ENCODE assay signal across 8 mouse cellular contexts in the genomic region with DNA sequence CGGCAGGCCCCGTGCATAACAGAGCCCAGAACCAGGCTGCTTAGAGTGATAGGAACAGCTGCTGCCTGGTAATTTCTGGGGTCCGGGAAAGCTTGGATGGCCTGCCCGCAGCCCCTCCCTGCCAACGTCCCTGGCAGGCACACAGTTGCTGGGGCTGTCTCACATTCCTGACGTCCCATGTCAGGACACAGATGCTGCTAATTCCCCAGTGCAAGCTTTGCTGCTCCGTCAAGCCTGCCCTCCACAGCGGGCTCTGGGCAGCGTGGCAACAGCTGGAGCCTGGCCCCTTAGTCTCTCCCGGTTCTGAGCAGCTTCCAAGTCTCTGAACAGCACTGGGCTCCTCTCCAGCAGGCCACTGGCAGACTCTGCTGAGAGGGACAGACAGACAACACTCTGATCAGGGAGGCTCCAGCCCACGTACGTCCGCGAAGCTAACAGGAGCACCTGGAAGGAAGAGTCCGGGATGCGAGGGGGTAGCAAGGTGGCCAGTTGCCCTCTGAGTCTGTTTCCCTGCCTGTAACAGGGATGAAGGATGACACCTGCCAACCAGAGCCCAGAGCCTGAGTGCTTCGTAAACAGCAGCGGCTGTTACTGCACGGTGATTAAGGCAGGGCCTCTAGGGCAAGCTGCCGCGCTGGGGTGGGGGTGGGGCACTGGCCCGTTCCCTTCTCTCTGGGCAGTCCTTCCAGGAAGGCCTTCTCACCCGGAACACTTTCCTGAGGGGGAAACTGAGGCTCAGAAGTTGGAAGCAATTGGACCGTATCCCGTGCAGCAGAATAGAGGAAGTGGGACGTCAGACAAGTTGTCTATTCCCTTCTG. TPM values are rescaled to one million over a fixed set of nuclear protein-coding genes. Genes with fewer than 3 reads are reported as not detected.
DNase-seq lines count a peak whose midpoint lies in the region; ATAC-seq and TF ChIP-seq lines count a peak whose summit lies in the region.

No protein-coding gene starts in this region.

- H3K36me3 ChIP-seq in ES-E14 (ENCODE audit: control insufficient read depth, insufficient read depth, low read length, poor library complexity, severe bottlenecking), result no peaks in the 10 kb centered on the region
- H3K36me3 ChIP-seq in hindbrain, postnatal 0 days (ENCODE audit: insufficient read depth, low read length), result no peaks in the 10 kb centered on the region
- no peaks in the 10 kb centered on the region for H3K36me3 ChIP-seq in limb, embryonic 12.5 days
- no peaks in the 10 kb centered on the region for H3K36me3 ChIP-seq in midbrain, embryonic 10.5 days
- no peaks in the 10 kb centered on the region for H3K36me3 ChIP-seq in stomach, postnatal 0 days (ENCODE audit: control insufficient read depth, insufficient read depth, low read length)

- no peak for TF ChIP-seq EP300 in stomach, postnatal 0 days (optimal IDR thresholded peaks at IDR 0.05)

- no peaks in the 10 kb centered on the region for H3K9me3 ChIP-seq in ES-E14 (ENCODE audit: control insufficient read depth, insufficient read depth, low read depth, low read length)
- H3K9me3 ChIP-seq in hindbrain, postnatal 0 days (ENCODE audit: low read length), result no peaks in the 10 kb centered on the region
- H3K9me3 ChIP-seq in limb, embryonic 12.5 days, result no peaks in the 10 kb centered on the region
- no peaks in the 10 kb centered on the region for H3K9me3 ChIP-seq in midbrain, embryonic 10.5 days (replicated peaks)
- H3K9me3 ChIP-seq in stomach, postnatal 0 days (ENCODE audit: control insufficient read depth, low read length), result no peaks in the 10 kb centered on the region

- peak overlapping the region; percentile 34 for H3K4me2 ChIP-seq in hindbrain, postnatal 0 days (ENCODE audit: low read depth, low read length)
- peak overlapping the region; percentile 50 for H3K4me2 ChIP-seq in limb, embryonic 12.5 days
- H3K4me2 ChIP-seq in stomach, postnatal 0 days (replicated peaks; ENCODE audit: low read depth), result peak overlapping the region; percentile 49

- ATAC-seq in hindbrain, postnatal 0 days, result peak; percentile 87
- peak; percentile 18; the same call in 1 of the 2 replicates for ATAC-seq in limb, embryonic 12.5 days (ENCODE audit: insufficient number of reproducible peaks, insufficient read depth, low FRiP score, low TSS enrichment, low read depth)
- peak; percentile 53 for ATAC-seq in stomach, postnatal 0 days (ENCODE audit: low FRiP score, low TSS enrichment)

- no peaks in the 10 kb centered on the region for H3K27me3 ChIP-seq in hindbrain, postnatal 0 days (ENCODE audit: insufficient read depth, low read length)
- no peaks in the 10 kb centered on the region; the same call in 1 of the 2 replicates for H3K27me3 ChIP-seq in limb, embryonic 12.5 days
- peaks cover 9% of the 10 kb centered on the region for H3K27me3 ChIP-seq in midbrain, embryonic 10.5 days (ENCODE audit: low read depth, poor library complexity, severe bottlenecking)
- no peaks in the 10 kb centered on the region for H3K27me3 ChIP-seq in stomach, postnatal 0 days (ENCODE audit: control insufficient read depth, insufficient read depth, low read length)

- TF ChIP-seq CTCF in brain, embryonic 14.5 days (IDR thresholded peaks at IDR 0.05; ENCODE audit: borderline replicate concordance, extremely low read depth, insufficient read depth, insufficient read length), result no peak
- TF ChIP-seq CTCF in hindbrain, postnatal 0 days (IDR thresholded peaks at IDR 0.05; ENCODE audit: low read depth), result no peak
- TF ChIP-seq CTCF in stomach, postnatal 0 days (IDR thresholded peaks at IDR 0.05; ENCODE audit: low read depth), result no peak

- H3K4me3 ChIP-seq in ES-E14 (ENCODE audit: insufficient read depth in 1 of 2, low read depth in 1 of 2, low read length in 2 of 2, poor library complexity in 1 of 2, severe bottlenecking in 1 of 2), result peak overlapping the region; percentile 15 to 37; a peak in 2 of 4 replicates
- no peak overlapping the region for H3K4me3 ChIP-seq in hindbrain, postnatal 0 days (ENCODE audit: low read length)
- 0 out of 2 replicates have a peak overlapping the region, but pooled peaks have one; percentile 15 for H3K4me3 ChIP-seq in limb, embryonic 12.5 days (replicated peaks)
- peak overlapping the region; percentile 35 for H3K4me3 ChIP-seq in midbrain, embryonic 10.5 days
- no peak overlapping the region for H3K4me3 ChIP-seq in stomach, postnatal 0 days (ENCODE audit: low read depth, low read length)

- DNase-seq in ES-E14 (ENCODE audit: low read depth, low spot score), result no peak
- DNase-seq in brain, embryonic 14.5 days (ENCODE audit: low read depth), result peak; percentile 91
- DNase-seq in gastrocnemius, postnatal 10 days, result peak; percentile 72
- peak; percentile 84 for DNase-seq in hindbrain, postnatal 0 days (ENCODE audit: low spot score)
- DNase-seq in midbrain, embryonic 10.5 days (ENCODE audit: low spot score), result peak; percentile 46
- DNase-seq in stomach, postnatal 0 days (ENCODE audit: low spot score), result peak; percentile 57
- no peak for DNase-seq in spleen, postnatal 36 days (ENCODE audit: low spot score in 2 of 2)

- WGBS in hindbrain, postnatal 0 days, result 11% methylated on average over 26 of the region's 26 CpGs
- 13% methylated on average over 26 of the region's 26 CpGs for WGBS in limb, embryonic 12.5 days
- WGBS in midbrain, embryonic 10.5 days, result 22% methylated on average over 26 of the region's 26 CpGs
- WGBS in stomach, postnatal 0 days, result 13% methylated on average over 26 of the region's 26 CpGs

- in situ Hi-C loops in ES-E14 (cut with MboI; ENCODE audit: low sequenced_read_pairs in 2 of 2, unreplicated experiment in 2 of 2), result no loop called here

- no peak overlapping the region for H3K27ac ChIP-seq in ES-E14 (ENCODE audit: insufficient read depth, low read depth, low read length, poor library complexity, severe bottlenecking)
- peak overlapping the region; percentile 41; the same call in 1 of the 2 replicates for H3K27ac ChIP-seq in hindbrain, postnatal 0 days
- H3K27ac ChIP-seq in limb, embryonic 12.5 days, result peak overlapping the region; percentile 64; the same call in 1 of the 2 replicates
- H3K27ac ChIP-seq in midbrain, embryonic 10.5 days (replicated peaks), result peak overlapping the region; percentile 83
- H3K27ac ChIP-seq in stomach, postnatal 0 days (replicated peaks), result peak overlapping the region; percentile 76

- TF ChIP-seq POLR2A in brain, embryonic 14.5 days (IDR thresholded peaks at IDR 0.05; ENCODE audit: borderline replicate concordance, extremely low read depth, insufficient read depth, insufficient read length, poor library complexity, severe bottlenecking), result no peak

- H3K9ac ChIP-seq in ES-E14 (ENCODE audit: insufficient read depth, low read depth, low read length, poor library complexity, severe bottlenecking), result no peak overlapping the region
- H3K9ac ChIP-seq in hindbrain, postnatal 0 days (replicated peaks; ENCODE audit: low read length), result 0 out of 2 replicates have a peak overlapping the region, but pooled peaks have one; percentile 13
- H3K9ac ChIP-seq in limb, embryonic 12.5 days (replicated peaks), result peak overlapping the region; percentile 34; the same call in 1 of the 2 replicates
- H3K9ac ChIP-seq in stomach, postnatal 0 days (ENCODE audit: low read length), result peak overlapping the region; percentile 43

- H3K4me1 ChIP-seq in ES-E14 (ENCODE audit: control insufficient read depth in 2 of 2, insufficient read depth in 2 of 2, low read length in 2 of 2, poor library complexity in 1 of 2), result peaks cover 2 to 11% of the 10 kb centered on the region in 2 experiments; a peak in 2 of 4 replicates
- H3K4me1 ChIP-seq in hindbrain, postnatal 0 days (ENCODE audit: insufficient read depth, low read length), result peaks cover 13% of the 10 kb centered on the region; the same call in 1 of the 2 replicates
- peaks cover 21% of the 10 kb centered on the region for H3K4me1 ChIP-seq in limb, embryonic 12.5 days (replicated peaks)
- peaks cover 37% of the 10 kb centered on the region for H3K4me1 ChIP-seq in midbrain, embryonic 10.5 days
- H3K4me1 ChIP-seq in stomach, postnatal 0 days (replicated peaks; ENCODE audit: control insufficient read depth, insufficient read depth), result peaks cover 7% of the 10 kb centered on the region

TF ChIP-seq in ES-E14, 5 proteins besides CTCF, POLR2A, EP300 and RAD21:
- no peak for TF ChIP-seq MAFK (IDR thresholded peaks at IDR 0.05; ENCODE audit: insufficient read depth, low read depth, low read length)
- TF ChIP-seq ZNF384 (IDR thresholded peaks at IDR 0.05; ENCODE audit: low read depth, low read length), result no peak
- no peak for TF ChIP-seq ZC3H11A (IDR thresholded peaks at IDR 0.05; ENCODE audit: borderline replicate concordance, low read depth, low read length)

RNA-seq across cellular contexts. Expression of gene Fgfr4, which starts 19.3 kb away (rescaled TPM):
- total RNA-seq in ES-E14 (2012; rRNA removed), result 1.8 and 2.4 TPM in 2 replicates
- 1.6 and 2.0 TPM in 2 replicates for polyA plus RNA-seq in brain, embryonic 14.5 days (2012; rRNA removed)
- 10 to 100 TPM; 16.3 to 24.5 TPM for total RNA-seq in gastrocnemius, postnatal 10 days (2021)
- total RNA-seq in hindbrain, postnatal 0 days (2014; rRNA removed), result 0.84 and 2.5 TPM in 2 replicates
- polyA plus RNA-seq in hindbrain, postnatal 0 days (2015; fragmentation: Nextera tagmentation; extraction: Ambion mirVana), result 1.0 and 1.5 TPM in 2 replicates
- 6.1 and 7.4 TPM in 2 replicates for polyA plus RNA-seq in limb, embryonic 12.5 days (2016; fragmentation: Nextera tagmentation; extraction: Ambion mirVana)
- 0.25 and 0.35 TPM in 2 replicates for polyA plus RNA-seq in midbrain, embryonic 10.5 days (2016; fragmentation: Nextera tagmentation; extraction: Ambion mirVana)
- polyA plus RNA-seq in stomach, postnatal 0 days (2015; fragmentation: Nextera tagmentation; extraction: Ambion mirVana), result 1.4 and 1.6 TPM in 2 replicates

RNA-seq across cellular contexts. Expression of gene Nsd1, which starts 37.9 kb away (rescaled TPM):
- 120 and 135 TPM in 2 replicates for total RNA-seq in ES-E14 (2012; rRNA removed)
- polyA plus RNA-seq in brain, embryonic 14.5 days (2012; rRNA removed), result 38.1 and 52.2 TPM in 2 replicates
- total RNA-seq in gastrocnemius, postnatal 10 days (2021), result 10 to 100 TPM; 75.4 to 89.6 TPM
- total RNA-seq in hindbrain, postnatal 0 days (2014; rRNA removed), result 59.3 and 78.2 TPM in 2 replicates
- polyA plus RNA-seq in hindbrain, postnatal 0 days (2015; fragmentation: Nextera tagmentation; extraction: Ambion mirVana), result 64.0 and 67.7 TPM in 2 replicates
- polyA plus RNA-seq in limb, embryonic 12.5 days (2016; fragmentation: Nextera tagmentation; extraction: Ambion mirVana), result 81.3 and 91.8 TPM in 2 replicates
- polyA plus RNA-seq in midbrain, embryonic 10.5 days (2016; fragmentation: Nextera tagmentation; extraction: Ambion mirVana), result 70.7 and 72.9 TPM in 2 replicates
- 33.7 and 35.0 TPM in 2 replicates for polyA plus RNA-seq in stomach, postnatal 0 days (2015; fragmentation: Nextera tagmentation; extraction: Ambion mirVana)

RNA-seq across cellular contexts. Expression of gene Gm17617, which starts 38.4 kb away (rescaled TPM):
- not detected in 2 replicates for total RNA-seq in ES-E14 (2012; rRNA removed)
- polyA plus RNA-seq in brain, embryonic 14.5 days (2012; rRNA removed), result not detected in 2 replicates
- total RNA-seq in gastrocnemius, postnatal 10 days (2021), result not detected
- not detected in 2 replicates for total RNA-seq in hindbrain, postnatal 0 days (2014; rRNA removed)
- not detected in 2 replicates for polyA plus RNA-seq in hindbrain, postnatal 0 days (2015; fragmentation: Nextera tagmentation; extraction: Ambion mirVana)
- not detected in 2 replicates for polyA plus RNA-seq in limb, embryonic 12.5 days (2016; fragmentation: Nextera tagmentation; extraction: Ambion mirVana)
- polyA plus RNA-seq in midbrain, embryonic 10.5 days (2016; fragmentation: Nextera tagmentation; extraction: Ambion mirVana), result not detected in 2 replicates
- not detected in 2 replicates for polyA plus RNA-seq in stomach, postnatal 0 days (2015; fragmentation: Nextera tagmentation; extraction: Ambion mirVana)

Comparison
In these comparisons a context has a peak if more than half of its experiments do, and no peak if none do; other contexts are left out.
1. DNase-seq: peak in brain, embryonic 14.5 days (single experiment), gastrocnemius, postnatal 10 days (single experiment), hindbrain, postnatal 0 days (single experiment), midbrain, embryonic 10.5 days (single experiment) and stomach, postnatal 0 days (single experiment); none in ES-E14 (single experiment) and spleen, postnatal 36 days (0 of 2).
2. H3K4me3 ChIP-seq: peak in ES-E14 (2 of 2), limb, embryonic 12.5 days (single experiment) and midbrain, embryonic 10.5 days (single experiment); none in hindbrain, postnatal 0 days (single experiment) and stomach, postnatal 0 days (single experiment).
3. ATAC-seq: peak in every context shown above with its lines; median percentile 87 in hindbrain, postnatal 0 days; 53 in stomach, postnatal 0 days; 18 in limb, embryonic 12.5 days.
4. Peak in every context shown above with its lines, with median percentiles within 50 percentile points of each other: H3K4me2 ChIP-seq.